Mouse (Mus musculus) stomach, postnatal 0 days (tissue): ENCODE data around the gene Ndufa3. TPM values are rescaled to one million over a fixed set of nuclear protein-coding genes. Genes with fewer than 3 reads are reported as not detected.

Experiments used
- ATAC-seq: fragments of 200-750 bp; cut with Nextera tagmentation; 2 replicates; pipeline ENCODE4 v1.8.0; 2017; ENCODE audit not compliant: low FRiP score, low TSS enrichment
- DNase-seq: peaks from one replicate; pipeline ENCODE4 v3.0.0-alpha.2; 2016; ENCODE audit warnings: low spot score
- H3K27ac ChIP-seq: fragments of 300-500 bp; sonication (generic); replicated peaks from 2 replicates; pipeline ENCODE4 v1.5.1; 2014; ENCODE audit warnings: mild to moderate bottlenecking, control low read depth
- H3K27me3 ChIP-seq: fragments of 300-500 bp; sonication (generic); 2 replicates; pipeline ENCODE4 v1.6.1; 2014; ENCODE audit warnings: low read length; ENCODE audit not compliant: control insufficient read depth, insufficient read depth
- H3K36me3 ChIP-seq: fragments of 300-500 bp; sonication (generic); 2 replicates; pipeline ENCODE4 v1.6.1; 2014; ENCODE audit warnings: low read length, mixed read lengths; ENCODE audit not compliant: control insufficient read depth, insufficient read depth
- H3K4me1 ChIP-seq: fragments of 300-500 bp; sonication (generic); replicated peaks from 2 replicates; pipeline ENCODE4 v1.6.1; 2014; ENCODE audit warnings: antibody characterized with exemption; ENCODE audit not compliant: control insufficient read depth, insufficient read depth
- H3K4me2 ChIP-seq: fragments of 300-500 bp; sonication (generic); replicated peaks from 2 replicates; pipeline ENCODE4 v1.6.1; 2014; ENCODE audit warnings: low read depth, mild to moderate bottlenecking, control low read depth, moderate library complexity
- H3K4me3 ChIP-seq: fragments of 300-500 bp; sonication (generic); 2 replicates; pipeline ENCODE4 v1.5.1; 2014; ENCODE audit warnings: low read depth, low read length, control low read depth
- H3K9ac ChIP-seq: fragments of 300-500 bp; sonication (generic); 2 replicates; pipeline ENCODE4 v1.6.1; 2014; ENCODE audit warnings: mild to moderate bottlenecking, low read length, control low read depth, mixed read lengths
- H3K9me3 ChIP-seq: fragments of 300-500 bp; sonication (generic); 2 replicates; pipeline ENCODE4 v1.6.1; 2016; ENCODE audit warnings: low read length; ENCODE audit not compliant: control insufficient read depth
- CTCF ChIP-seq: IDR thresholded peaks from 2 replicates; pipeline ENCODE4 v1.5.1; 2016; ENCODE audit warnings: antibody characterized with exemption, low read depth, mild to moderate bottlenecking, moderate library complexity
- EP300 ChIP-seq: optimal IDR thresholded peaks from 2 replicates; pipeline ENCODE3; 2016; ENCODE audit warnings: antibody characterized with exemption
- WGBS: fragments of 180-500 bp; shearing (Covaris S2); extraction: QIAGEN DNeasy Blood & Tissue Kit; methylation state at CpG from one replicate; pipeline ENCODE4 v1.1.7; 2014; 5-methylcytosine and 5-hydroxymethylcytosine counted together
- polyA plus RNA-seq: library from polyadenylated mRNA; unstranded; fragments of >200 nt; fragmentation: Nextera tagmentation; extraction: Ambion mirVana; gene quantifications from 2 replicates; pipeline ENCODE4 v1.2.1, GENCODE M21; 2015

Gene Ndufa3
- polyA plus RNA-seq, 1 experiment from 2014 or later, result 535 TPM

DNA sequence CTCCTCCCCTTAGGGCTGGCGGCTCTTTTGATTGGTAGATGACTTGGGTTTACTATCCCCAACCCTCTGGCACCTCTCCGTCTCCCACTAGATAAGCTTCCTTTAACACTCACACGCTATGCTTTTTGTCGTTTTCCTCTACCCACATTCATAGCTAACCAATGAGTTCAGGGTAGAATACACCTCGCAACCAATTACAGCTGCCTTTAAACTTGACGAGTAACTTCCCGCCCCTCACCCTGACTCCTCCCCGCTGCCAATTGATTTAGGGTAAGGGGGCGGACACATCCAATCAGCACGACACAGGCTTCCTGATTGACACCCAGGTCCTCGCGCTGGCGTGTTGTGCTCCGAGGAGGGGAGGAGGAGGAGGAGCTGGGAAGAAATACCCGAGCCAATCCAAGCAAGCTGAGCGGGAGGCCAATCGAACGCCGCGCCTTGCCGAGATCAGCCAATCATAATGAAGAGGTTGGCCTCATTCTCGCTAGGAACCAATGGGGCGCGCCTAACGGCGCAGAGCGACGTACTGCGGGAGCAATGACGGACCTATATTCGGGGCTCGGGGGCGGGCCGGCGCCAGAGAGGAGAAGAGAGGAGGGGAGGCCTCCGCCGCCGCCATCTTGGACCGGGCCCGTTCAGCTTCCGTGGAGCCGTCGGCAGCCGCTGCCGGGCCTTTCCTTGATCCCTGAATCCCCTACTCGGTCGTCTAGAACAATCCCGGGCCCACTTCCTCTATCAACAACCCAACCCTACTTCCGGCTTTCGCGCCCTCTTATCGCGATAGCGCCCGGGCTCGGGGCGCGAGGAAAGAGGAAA, 27.7 kb downstream of the Ndufa3 start, which contains the start of gene Cnot3:
Cnot3 (plus strand) TSS at position 597 of the 816 bp plus-strand sequence.
- DNase-seq (peak; percentile 98), ATAC-seq (peak; percentile 98)
- H3K9me3 ChIP-seq, result no peaks in the 10 kb centered on the region
- H3K4me3 ChIP-seq, result peak within 1 kb of the TSS; percentile 99
- peaks cover 11% of the 10 kb centered on the region; the same call in 1 of the 2 replicates for H3K36me3 ChIP-seq
- WGBS, result under 1% methylated on average over 53 of the region's 58 CpGs
- TF ChIP-seq EP300 (peak; percentile 95), CTCF (no peak)
- peaks cover 10% of the 10 kb centered on the region for H3K4me1 ChIP-seq
- H3K27me3 ChIP-seq, result no peaks in the 10 kb centered on the region
- H3K9ac ChIP-seq, result peak within 1 kb of the TSS; percentile 98
- H3K27ac ChIP-seq, result peak within 1 kb of the TSS; percentile 99
- H3K4me2 ChIP-seq, result peak within 1 kb of the TSS; percentile 80

DNA sequence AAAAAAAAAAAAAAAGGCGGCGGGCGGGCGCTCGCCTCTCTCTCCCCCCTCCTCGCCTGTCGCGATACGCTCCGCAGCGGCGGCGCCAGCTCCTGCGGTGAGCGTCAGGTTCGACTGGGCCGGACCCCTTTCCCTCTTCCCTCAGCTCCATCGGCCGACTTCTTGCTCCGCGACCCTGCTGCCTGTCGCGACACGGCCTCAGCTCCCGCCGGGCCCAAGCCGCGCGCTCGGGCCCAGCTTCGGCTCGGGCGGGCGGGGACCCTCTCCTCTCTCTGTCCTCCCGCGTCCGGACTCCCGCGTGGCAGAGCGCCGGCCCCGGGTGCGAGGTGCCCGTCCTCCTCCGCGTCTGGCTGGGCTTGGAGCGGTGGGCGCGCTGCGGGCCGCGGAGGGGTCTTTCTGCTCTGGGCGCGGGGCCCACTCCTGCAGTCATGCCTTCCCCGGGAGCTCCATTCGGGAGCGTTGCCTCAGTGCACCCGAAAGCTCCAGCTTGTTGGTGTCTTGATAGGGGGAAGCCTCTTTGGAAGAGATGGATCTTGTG, 28.4 kb downstream of the Ndufa3 start:
- no peak for TF ChIP-seq EP300
- no peak for TF ChIP-seq CTCF
- no peak for DNase-seq

GRCm38 (mm10) chr7:3646188-3646587, 29.0 kb downstream of the Ndufa3 start:
- peaks cover 10% of the 10 kb centered on the region for H3K4me1 ChIP-seq
- 7% methylated on average over 9 of the region's 9 CpGs for WGBS
- H3K9ac ChIP-seq, result peak overlapping the region; percentile 98
- peak overlapping the region; percentile 99; the same call in 1 of the 2 replicates for H3K27ac ChIP-seq
- no peaks in the 10 kb centered on the region for H3K9me3 ChIP-seq
- H3K4me3 ChIP-seq, result peak overlapping the region; percentile 99
- DNase-seq (no peak), ATAC-seq (no peak)
- peak overlapping the region; percentile 80 for H3K4me2 ChIP-seq
- TF ChIP-seq EP300 (no peak), CTCF (no peak)
- H3K36me3 ChIP-seq, result peaks cover 4% of the 10 kb centered on the region
- H3K27me3 ChIP-seq, result no peaks in the 10 kb centered on the region

More for the DNA sequence above, 28.4 kb downstream of the Ndufa3 start:
- peaks cover 10% of the 10 kb centered on the region for H3K4me1 ChIP-seq
- H3K36me3 ChIP-seq, result peaks cover 6% of the 10 kb centered on the region; the same call in 1 of the 2 replicates
- H3K4me2 ChIP-seq, result peak overlapping the region; percentile 80
- no peaks in the 10 kb centered on the region for H3K27me3 ChIP-seq
- H3K4me3 ChIP-seq, result peak overlapping the region; percentile 99
- no peak for ATAC-seq
- no peaks in the 10 kb centered on the region for H3K9me3 ChIP-seq
- H3K9ac ChIP-seq, result peak overlapping the region; percentile 98
- peak overlapping the region; percentile 99 for H3K27ac ChIP-seq
- 1% methylated on average over 50 of the region's 58 CpGs for WGBS

DNA sequence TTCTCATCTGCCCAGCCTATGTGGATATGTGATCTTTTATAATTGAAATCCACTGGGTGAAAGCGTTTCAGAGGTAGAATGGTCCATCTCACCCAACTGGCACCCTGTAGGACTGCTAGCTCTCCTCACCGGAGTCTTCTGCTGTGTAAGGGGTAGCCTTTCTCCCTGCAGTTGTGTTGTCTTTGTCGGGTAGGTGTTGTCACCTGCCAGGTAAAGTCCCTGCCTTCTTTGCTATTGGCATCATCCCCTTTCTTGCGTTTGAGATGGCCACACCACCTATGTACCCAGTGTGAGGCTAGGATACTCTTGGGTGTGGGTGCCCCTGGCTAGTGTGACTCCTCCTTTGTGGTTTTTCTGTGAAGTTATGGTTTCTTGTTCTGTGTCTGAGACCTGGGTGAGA, 29.5 kb downstream of the Ndufa3 start:
- no peak for ATAC-seq
- H3K27me3 ChIP-seq, result no peaks in the 10 kb centered on the region
- H3K9me3 ChIP-seq, result no peaks in the 10 kb centered on the region
- peak overlapping the region; percentile 98 for H3K9ac ChIP-seq
- WGBS, result 45% methylated on average over 4 of the region's 4 CpGs
- peak overlapping the region; percentile 80 for H3K4me2 ChIP-seq
- TF ChIP-seq EP300, result no peak
- no peak for TF ChIP-seq CTCF
- no peak for DNase-seq
- H3K4me1 ChIP-seq, result peaks cover 10% of the 10 kb centered on the region
- no peak overlapping the region for H3K27ac ChIP-seq
- H3K4me3 ChIP-seq, result peak overlapping the region; percentile 99
- H3K36me3 ChIP-seq, result peaks cover 8% of the 10 kb centered on the region

DNA sequence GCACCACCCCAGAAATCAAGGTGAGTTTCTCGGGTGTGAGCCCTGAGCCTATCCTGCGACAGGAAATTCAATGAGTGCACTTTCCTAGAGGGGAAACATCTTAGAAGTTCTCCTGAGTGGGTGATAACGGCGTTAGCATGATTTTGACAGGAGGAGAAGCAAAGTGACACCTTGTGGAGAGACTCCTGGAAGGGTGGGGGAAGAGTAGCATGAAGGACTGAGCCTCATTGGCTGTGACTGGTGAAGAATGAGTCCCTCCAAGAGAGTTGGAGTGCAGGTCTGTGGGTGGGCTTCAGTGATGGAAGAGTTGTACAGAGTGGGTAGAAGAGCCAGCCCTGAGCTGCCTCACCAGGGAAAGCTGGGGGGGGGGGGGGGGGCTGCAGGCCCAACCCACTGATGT, 39.8 kb downstream of the Ndufa3 start:
- Histone ChIP-seq H3K27ac (no peak overlapping the region), H3K36me3 (peaks cover 57% of the 10 kb centered on the region), H3K4me1 (no peaks in the 10 kb centered on the region), H3K9me3 (no peaks in the 10 kb centered on the region), H3K9ac (no peak overlapping the region), H3K4me3 (no peak overlapping the region), H3K4me2 (no peak overlapping the region), H3K27me3 (no peaks in the 10 kb centered on the region)
- DNase-seq, result no peak
- TF ChIP-seq CTCF (no peak), EP300 (no peak)
- ATAC-seq, result no peak
- WGBS, result 85% methylated on average over 4 of the region's 4 CpGs

GRCm38 (mm10) chr7:3658578-3658977, 41.4 kb downstream of the Ndufa3 start:
- Histone ChIP-seq H3K36me3 (peaks cover 50% of the 10 kb centered on the region), H3K4me3 (no peak overlapping the region), H3K4me1 (no peaks in the 10 kb centered on the region), H3K4me2 (no peak overlapping the region), H3K9ac (no peak overlapping the region), H3K27me3 (no peaks in the 10 kb centered on the region), H3K27ac (no peak overlapping the region), H3K9me3 (no peaks in the 10 kb centered on the region)
- ATAC-seq, result no peak
- TF ChIP-seq EP300, result no peak
- no peak for TF ChIP-seq CTCF
- WGBS, result 92% methylated on average over 14 of the region's 14 CpGs
- no peak for DNase-seq
